Mouse (Mus musculus) liver, embryonic 11.5 days (tissue): ENCODE measurements around the gene Mon1a. TPM values are rescaled to one million over a fixed set of nuclear protein-coding genes. Genes with fewer than 3 reads are reported as not detected.
A peak's percentile ranks its signal among the peaks of the same experiment; 100 is the strongest.

Experiments
- ATAC-seq: fragments of 200-750 bp; cut with Nextera tagmentation; replicated peaks from 2 replicates; pipeline ENCODE4 v1.8.0; 2017; ENCODE audit warnings: moderate number of reproducible peaks, mild to moderate bottlenecking, moderate TSS enrichment, moderate library complexity; ENCODE audit not compliant: low FRiP score
- DNase-seq: peaks from one replicate; pipeline ENCODE4 v3.0.0-alpha.2; 2017; ENCODE audit warnings: low spot score
- H3K27ac ChIP-seq: fragments of 300-500 bp; sonication (generic); 2 replicates; pipeline ENCODE4 v1.5.1; 2014; ENCODE audit warnings: mild to moderate bottlenecking, low read depth, low read length, control low read depth
- H3K27me3 ChIP-seq: fragments of 300-500 bp; sonication (generic); replicated peaks from 2 replicates; pipeline ENCODE4 v1.6.1; 2014; ENCODE audit warnings: low read length, mixed read lengths; ENCODE audit not compliant: control insufficient read depth, insufficient read depth
- H3K36me3 ChIP-seq: fragments of 300-500 bp; sonication (generic); 2 replicates; pipeline ENCODE4 v1.6.1; 2014; ENCODE audit warnings: mild to moderate bottlenecking, low read length, moderate library complexity, mixed read lengths; ENCODE audit not compliant: control insufficient read depth, insufficient read depth
- H3K4me1 ChIP-seq: fragments of 300-500 bp; sonication (generic); replicated peaks from 2 replicates; pipeline ENCODE4 v1.6.1; 2014; ENCODE audit warnings: low read length, mixed read lengths; ENCODE audit not compliant: control insufficient read depth, insufficient read depth
- H3K4me2 ChIP-seq: fragments of 300-500 bp; sonication (generic); 2 replicates; pipeline ENCODE4 v1.6.1; 2014; ENCODE audit warnings: mild to moderate bottlenecking, control low read depth, moderate library complexity
- H3K4me3 ChIP-seq: fragments of 300-500 bp; sonication (generic); 2 replicates; pipeline ENCODE4 v1.5.1; 2014; ENCODE audit warnings: low read depth, low read length, control low read depth
- H3K9ac ChIP-seq: fragments of 300-500 bp; sonication (generic); 2 replicates; pipeline ENCODE4 v1.6.1; 2014; ENCODE audit warnings: low read depth, low read length, control low read depth
- H3K9me3 ChIP-seq: fragments of 300-500 bp; sonication (generic); 2 replicates; pipeline ENCODE4 v1.6.1; 2016; ENCODE audit warnings: low read length, inconsistent platforms, mixed read lengths; ENCODE audit not compliant: control insufficient read depth
- WGBS: fragments of 180-500 bp; shearing (Covaris S2); extraction: QIAGEN DNeasy Blood & Tissue Kit; methylation state at CpG from one replicate; pipeline ENCODE4 v1.1.7; 2014; 5-methylcytosine and 5-hydroxymethylcytosine counted together
- polyA plus RNA-seq: library from polyadenylated mRNA; unstranded; fragments of >200 nt; fragmentation: Nextera tagmentation; extraction: Ambion mirVana; gene quantifications from 2 replicates; pipeline ENCODE4 v1.2.1, GENCODE M21; 2014

Mon1a gene
- polyA plus RNA-seq, 1 experiment from 2014 or later: 11.0 TPM

DNA sequence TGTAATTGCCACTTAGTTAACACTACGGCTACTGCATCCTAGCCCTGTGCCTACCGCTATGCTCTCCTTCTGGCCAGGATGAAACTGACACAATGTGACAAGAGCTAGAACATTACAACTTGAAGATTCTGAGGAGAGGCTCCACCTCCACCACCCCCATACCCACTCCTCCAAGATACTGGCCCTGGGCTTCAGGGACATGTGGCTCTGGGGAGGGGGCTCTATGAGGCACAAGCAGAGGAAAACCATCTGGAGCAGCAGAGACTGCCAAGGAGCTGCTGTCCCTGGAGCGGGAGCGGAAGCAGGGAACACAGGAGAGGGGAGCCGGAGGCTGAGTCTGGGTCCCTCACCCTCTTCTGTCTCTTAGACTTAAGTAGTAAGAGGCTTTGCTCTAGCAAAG lies 39.8 kb downstream of the Mon1a start:
- H3K4me3 ChIP-seq: no peak overlapping the region
- DNase-seq (no peak), ATAC-seq (no peak)
- H3K4me2 ChIP-seq: no peak overlapping the region
- H3K9ac ChIP-seq: no peak overlapping the region
- H3K27me3 ChIP-seq: peaks cover 3% of the 10 kb centered on the region
- 67% methylated on average over 5 of the region's 5 CpGs for WGBS
- no peak overlapping the region for H3K27ac ChIP-seq
- H3K4me1 ChIP-seq: 0 out of 2 replicates have a peak, but pooled peaks cover 11% of the 10 kb centered on the region
- H3K36me3 ChIP-seq: no peaks in the 10 kb centered on the region
- no peaks in the 10 kb centered on the region for H3K9me3 ChIP-seq

DNA sequence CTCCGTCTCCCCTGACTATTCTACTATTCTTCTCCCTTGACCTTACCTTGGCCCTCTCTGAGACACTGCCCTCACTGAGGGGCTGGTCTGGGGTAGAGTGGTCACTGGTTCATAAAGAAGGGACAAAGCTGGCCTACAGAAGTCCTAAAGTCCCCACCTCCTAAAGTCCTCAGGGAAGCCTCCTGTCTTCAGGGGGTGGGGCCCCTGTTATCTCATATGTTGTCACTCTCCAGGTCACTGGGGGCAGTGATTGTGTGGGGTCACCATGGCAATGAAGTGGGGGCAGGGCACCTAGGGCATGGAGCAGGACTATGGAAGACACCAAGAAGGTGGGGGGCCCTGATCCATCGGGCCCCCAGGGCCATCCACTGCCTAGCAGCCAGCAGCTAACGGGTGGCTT lies 40.2 kb downstream of the Mon1a start, which contains the start of gene Actl11:
Gene Actl11, plus strand, starts transcription at position 301 of the 400 bp plus-strand sequence.
- no peak for DNase-seq
- Histone ChIP-seq H3K27ac (no peak within 1 kb of the TSS), H3K9ac (no peak within 1 kb of the TSS), H3K9me3 (no peaks in the 10 kb centered on the region), H3K4me2 (no peak within 1 kb of the TSS), H3K4me3 (no peak within 1 kb of the TSS), H3K4me1 (0 out of 2 replicates have a peak, but pooled peaks cover 11% of the 10 kb centered on the region), H3K27me3 (peaks cover 3% of the 10 kb centered on the region), H3K36me3 (no peaks in the 10 kb centered on the region)
- ATAC-seq: no peak
- 68% methylated on average over 3 of the region's 3 CpGs for WGBS

DNA sequence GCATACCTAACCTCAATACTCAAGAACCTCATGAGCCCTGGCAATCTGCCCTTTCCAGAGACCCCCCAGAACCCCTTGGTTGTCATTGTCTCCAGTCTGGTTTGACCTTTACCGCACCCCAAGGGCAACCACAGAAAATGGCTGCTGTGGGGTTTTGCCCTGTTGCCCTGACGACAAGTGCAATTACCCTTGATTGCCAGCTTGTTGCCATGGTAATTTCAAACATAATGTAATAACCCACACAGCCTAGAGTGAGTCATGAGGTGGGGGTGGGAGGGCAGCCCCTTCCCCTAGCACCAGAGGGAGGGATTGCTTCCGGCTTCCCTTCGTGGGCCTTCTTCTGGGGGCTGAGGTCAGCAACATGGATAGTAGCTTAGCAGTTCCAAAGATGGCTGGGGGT lies 44.3 kb downstream of the Mon1a start:
- Histone ChIP-seq H3K27ac (no peak overlapping the region), H3K4me2 (no peak overlapping the region), H3K9me3 (no peaks in the 10 kb centered on the region), H3K27me3 (peaks cover 31% of the 10 kb centered on the region), H3K4me3 (no peak overlapping the region), H3K4me1 (peaks cover 16% of the 10 kb centered on the region), H3K9ac (no peak overlapping the region), H3K36me3 (no peaks in the 10 kb centered on the region)
- 73% methylated on average over 4 of the region's 4 CpGs for WGBS
- DNase-seq: no peak
- no peak for ATAC-seq

DNA sequence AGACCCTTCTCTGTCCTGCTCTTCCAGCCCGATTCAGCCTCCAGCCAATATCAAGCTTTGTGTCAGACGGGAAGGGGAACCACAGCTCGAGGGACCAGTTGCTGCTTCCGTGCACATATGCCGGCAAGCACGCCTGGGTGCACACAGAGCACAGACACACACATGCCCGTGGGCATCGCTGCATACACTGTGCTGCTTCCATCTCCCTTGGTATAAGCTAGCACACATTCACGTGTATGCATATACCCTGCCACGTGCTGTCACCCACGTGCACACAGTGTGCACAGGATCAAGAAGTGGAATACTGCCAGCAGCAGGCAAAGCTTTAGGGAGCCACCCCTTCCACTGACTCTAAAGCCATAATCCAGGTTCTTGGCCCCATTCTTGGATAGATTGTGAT lies 46.2 kb downstream of the Mon1a start:
- no peak overlapping the region for H3K4me3 ChIP-seq
- DNase-seq: no peak
- WGBS: 83% methylated on average over 11 of the region's 11 CpGs

DNA sequence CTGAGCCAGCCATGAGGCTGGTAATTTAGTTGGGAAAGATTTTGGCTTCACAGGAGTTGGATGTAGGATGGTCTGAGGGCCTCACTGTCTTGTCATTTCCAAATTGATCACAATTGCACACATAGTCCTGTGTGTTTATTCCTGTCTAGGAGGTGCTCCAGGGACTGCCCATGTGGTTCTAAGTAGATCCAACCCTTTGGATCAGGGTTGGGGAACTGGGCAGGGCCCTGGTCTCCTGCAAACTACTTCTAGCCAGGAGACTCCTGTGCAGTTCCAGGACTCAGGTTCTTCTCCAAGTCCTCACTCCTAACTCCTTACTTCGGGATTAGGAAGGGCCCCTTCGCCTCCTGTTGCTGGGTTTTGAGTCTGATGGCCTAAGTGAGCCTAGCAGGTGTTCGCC lies 47.4 kb downstream of the Mon1a start, which contains the start of gene Camkv:
Gene Camkv, plus strand, starts transcription at position 301 of the 400 bp plus-strand sequence.
- Histone ChIP-seq H3K27me3 (peaks cover 45% of the 10 kb centered on the region), H3K4me2 (peak within 1 kb of the TSS; percentile 76), H3K4me1 (peaks cover 8% of the 10 kb centered on the region), H3K4me3 (peak within 1 kb of the TSS; percentile 50), H3K9ac (no peak within 1 kb of the TSS), H3K27ac (no peak within 1 kb of the TSS), H3K36me3 (no peaks in the 10 kb centered on the region), H3K9me3 (no peaks in the 10 kb centered on the region)
- DNase-seq (no peak), ATAC-seq (no peak)
- 22% methylated on average over 3 of the region's 3 CpGs for WGBS

More for the DNA sequence above, 46.2 kb downstream of the Mon1a start:
- H3K27me3 ChIP-seq: peaks cover 41% of the 10 kb centered on the region
- no peak overlapping the region for H3K9ac ChIP-seq
- H3K4me2 ChIP-seq: no peak overlapping the region
- peaks cover 8% of the 10 kb centered on the region for H3K4me1 ChIP-seq
- H3K27ac ChIP-seq: no peak overlapping the region
- no peaks in the 10 kb centered on the region for H3K9me3 ChIP-seq
- no peaks in the 10 kb centered on the region for H3K36me3 ChIP-seq
- ATAC-seq: no peak

DNA sequence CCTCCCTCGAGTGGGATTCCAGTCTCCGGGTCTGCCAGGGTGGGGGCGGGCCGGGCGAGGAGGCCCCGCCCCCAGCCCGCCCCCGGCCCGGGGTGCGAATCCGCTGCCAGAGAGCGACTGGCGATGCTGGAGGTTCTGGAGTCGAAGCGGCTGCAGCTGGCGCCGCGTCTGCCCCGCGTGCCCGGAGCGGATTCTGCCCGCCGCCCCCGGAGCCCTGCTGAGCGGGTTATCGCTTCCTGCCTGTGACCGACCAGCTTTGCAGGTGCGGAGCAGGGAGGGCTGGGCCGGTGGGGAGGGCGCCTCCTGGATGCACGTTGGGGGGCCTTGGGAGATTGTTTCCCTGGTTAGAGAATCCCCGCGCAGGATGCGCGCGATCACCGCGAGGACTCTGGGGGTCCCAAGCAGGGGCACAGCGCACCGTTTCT lies 47.9 kb downstream of the Mon1a start:
- Histone ChIP-seq H3K4me2 (peak overlapping the region; percentile 76), H3K36me3 (no peaks in the 10 kb centered on the region), H3K4me1 (peaks cover 8% of the 10 kb centered on the region), H3K9ac (no peak overlapping the region), H3K27ac (no peak overlapping the region), H3K9me3 (no peaks in the 10 kb centered on the region), H3K4me3 (peak overlapping the region; percentile 50), H3K27me3 (peaks cover 49% of the 10 kb centered on the region)
- DNase-seq: peak; percentile 52
- under 1% methylated on average over 38 of the region's 41 CpGs for WGBS
- ATAC-seq: no peak

DNA sequence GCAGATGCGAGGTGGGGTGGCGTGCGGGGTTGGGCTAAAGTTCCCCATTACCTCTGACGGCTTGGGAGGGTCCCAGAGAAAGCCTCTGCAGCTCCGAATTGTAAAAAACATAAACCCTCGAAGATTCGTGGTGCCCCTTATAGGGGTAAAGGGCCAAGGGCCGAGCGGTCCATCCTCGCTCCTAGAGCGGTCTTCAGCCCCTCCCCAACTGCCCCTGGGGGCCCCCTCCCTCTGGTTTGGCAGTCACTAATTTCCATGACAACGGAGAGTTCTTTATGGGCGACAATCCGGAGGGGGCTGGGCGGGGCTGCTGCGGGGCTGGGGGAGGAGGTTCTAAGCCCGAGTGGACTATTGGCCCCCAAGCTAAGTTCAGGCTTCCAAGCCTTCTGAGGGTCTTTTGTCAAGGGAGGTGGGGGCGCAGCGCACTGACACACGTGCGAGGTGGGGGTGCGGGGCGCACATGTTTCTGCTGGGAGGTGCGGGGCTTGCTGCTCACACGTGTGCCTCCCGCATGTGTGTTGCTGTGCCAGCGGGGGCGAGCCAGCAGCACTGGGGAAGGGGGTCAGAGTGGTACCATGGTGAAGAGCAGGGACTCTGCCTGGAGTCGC lies 48.4 kb downstream of the Mon1a start:
- DNase-seq (no peak), ATAC-seq (no peak)
- Histone ChIP-seq H3K4me3 (peak overlapping the region; percentile 50), H3K27ac (no peak overlapping the region), H3K9me3 (no peaks in the 10 kb centered on the region), H3K4me2 (peak overlapping the region; percentile 76), H3K27me3 (peaks cover 52% of the 10 kb centered on the region), H3K36me3 (no peaks in the 10 kb centered on the region), H3K9ac (no peak overlapping the region), H3K4me1 (peaks cover 8% of the 10 kb centered on the region)
- 5% methylated on average over 29 of the region's 29 CpGs for WGBS

DNA sequence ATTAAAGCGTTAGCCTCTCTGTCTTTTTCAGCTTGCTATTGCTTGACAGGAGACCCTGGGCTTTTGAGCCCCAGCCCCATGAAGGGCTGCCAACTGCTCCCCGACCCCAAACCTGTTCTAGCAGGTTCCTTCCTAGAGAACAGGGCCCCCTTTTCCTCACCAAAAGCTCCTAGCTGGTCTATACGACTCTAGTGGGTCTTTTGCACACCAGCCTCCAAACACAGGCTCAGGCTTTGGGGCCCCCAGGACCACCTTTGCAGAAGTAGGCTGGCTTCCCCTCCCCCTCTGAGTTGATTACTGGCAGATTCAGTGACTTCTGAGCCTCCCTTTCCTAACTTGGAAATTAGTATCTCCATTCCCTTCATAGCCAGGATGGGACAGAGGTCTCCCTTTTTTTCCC lies 48.9 kb downstream of the Mon1a start:
- no peak for ATAC-seq
- Histone ChIP-seq H3K4me3 (no peak overlapping the region; the same call in 1 of the 2 replicates), H3K9ac (no peak overlapping the region), H3K4me2 (peak overlapping the region; percentile 76), H3K9me3 (no peaks in the 10 kb centered on the region), H3K27ac (no peak overlapping the region), H3K27me3 (peaks cover 52% of the 10 kb centered on the region), H3K4me1 (peaks cover 8% of the 10 kb centered on the region), H3K36me3 (no peaks in the 10 kb centered on the region)
- 24% methylated on average over 3 of the region's 3 CpGs for whole genome bisulfite sequencing
- DNase-seq: no peak
